Mouse (Mus musculus) layer of hippocampus, adult 9-10 months (tissue): ENCODE measurements around the gene 5330417C22Rik.
A peak's percentile ranks its signal among the peaks of the same experiment; 100 is the strongest.
"Not testable (repeated sequence)": the region's sequence is repeated elsewhere in the genome, so short reads cannot be mapped to it uniquely, and the experiment has no call there.

Experiments
- DNase-seq: peaks from one replicate; pipeline ENCODE4 v3.0.0; 2022; ENCODE audit warnings: low spot score

The 5330417C22Rik gene

DNA sequence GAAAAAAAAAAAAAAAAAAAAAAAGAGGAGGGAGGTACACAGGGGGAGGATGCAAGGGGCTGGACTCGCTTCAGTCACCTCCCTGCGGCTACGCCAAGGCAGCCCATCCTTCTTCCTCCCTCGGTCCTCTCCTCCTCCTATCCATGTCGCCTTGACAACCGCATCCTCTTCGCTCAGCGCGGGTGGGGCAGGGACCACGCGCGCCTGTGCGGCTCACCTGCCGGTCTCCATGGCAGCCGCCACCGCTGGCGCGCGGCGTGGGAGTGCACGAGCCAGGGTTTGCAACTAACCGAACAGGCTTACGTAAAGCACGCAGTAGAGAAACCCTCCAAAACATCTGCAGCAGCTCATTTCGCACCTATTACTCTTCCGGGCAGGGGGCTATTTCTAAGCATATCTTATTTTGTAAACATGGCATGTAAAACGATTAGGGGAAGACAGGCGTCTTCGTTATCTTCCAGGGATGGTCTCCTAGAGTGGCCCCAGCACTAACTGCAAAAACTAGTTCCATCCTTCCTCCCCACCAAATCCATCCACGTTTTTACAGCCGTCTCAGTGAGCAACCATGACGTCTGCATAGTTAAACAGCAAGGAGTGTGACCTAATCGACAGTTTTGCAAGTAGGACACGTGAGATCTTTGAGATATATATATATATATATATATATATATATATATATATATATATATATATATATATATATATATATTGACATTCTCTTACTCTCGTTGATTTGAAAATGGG lies at the start of gene 5330417C22Rik:
Gene 5330417C22Rik, minus strand, starts transcription at position 20 of the 744 bp plus-strand sequence.
- no peak for DNase-seq

GRCm38 (mm10) chr3:108584580-108584979 lies 48.2 kb upstream of the 5330417C22Rik start:
- DNase-seq, result no peak

DNA sequence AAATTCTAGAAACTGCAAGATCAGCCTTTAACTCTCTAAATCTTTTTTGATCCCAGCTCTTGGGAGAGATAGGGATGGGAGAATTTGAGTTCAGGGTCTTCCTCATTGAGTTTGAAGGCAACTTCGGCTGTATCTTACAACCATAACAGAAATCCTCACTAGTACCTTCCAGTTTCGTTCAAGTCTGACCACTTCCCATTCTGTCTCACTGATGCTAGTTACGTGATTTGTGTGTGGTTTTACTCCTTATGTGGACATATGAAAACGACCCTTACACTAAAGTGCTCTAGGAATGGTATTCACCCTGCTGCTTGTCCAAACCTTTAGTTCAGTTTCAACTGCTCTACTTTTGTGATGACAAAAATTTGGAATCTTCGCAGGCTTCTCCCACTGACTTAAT lies 37.7 kb upstream of the 5330417C22Rik start:
- no peak for DNase-seq

DNA sequence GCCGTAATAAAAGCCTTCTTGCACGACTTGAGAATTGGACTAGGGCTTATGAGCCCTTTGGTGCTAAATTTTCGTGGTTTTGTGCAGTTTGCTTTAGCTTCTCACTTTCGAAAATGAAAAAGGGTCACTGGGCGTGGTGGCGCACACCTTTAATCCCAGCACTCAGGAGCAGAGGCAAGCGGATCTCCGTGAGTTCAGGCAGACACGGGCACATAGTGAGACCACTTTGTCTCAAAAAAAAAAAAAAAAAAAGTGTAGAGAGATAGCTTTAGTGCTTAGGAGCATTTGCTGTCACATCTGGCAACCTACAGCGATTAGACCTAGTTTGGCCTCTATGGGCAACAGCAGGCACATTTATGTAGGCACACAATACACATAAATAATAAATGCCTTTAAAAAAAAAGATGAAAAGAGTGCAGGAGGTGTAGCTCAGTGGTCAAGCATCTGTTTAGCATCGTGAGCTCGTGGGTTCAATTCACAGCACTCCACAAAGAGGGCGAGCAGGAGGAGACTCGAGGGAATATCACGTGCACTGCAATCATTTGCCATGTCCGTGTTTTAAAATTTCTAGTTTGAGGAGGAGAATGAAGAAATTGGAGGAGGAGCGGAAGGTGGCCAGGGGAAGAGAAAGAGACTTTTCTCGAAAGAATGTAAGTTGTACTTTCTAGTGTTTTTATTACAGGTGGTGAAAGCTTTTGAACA lies 36.1 kb upstream of the 5330417C22Rik start:
- DNase-seq, result no peak

GRCm38 (mm10) chr3:108571443-108572294 lies 35.3 kb upstream of the 5330417C22Rik start, which contains the start of gene Taf13:
Gene Taf13, plus strand, starts transcription at chr3:108571698.
- peak; percentile 94 for DNase-seq

DNA sequence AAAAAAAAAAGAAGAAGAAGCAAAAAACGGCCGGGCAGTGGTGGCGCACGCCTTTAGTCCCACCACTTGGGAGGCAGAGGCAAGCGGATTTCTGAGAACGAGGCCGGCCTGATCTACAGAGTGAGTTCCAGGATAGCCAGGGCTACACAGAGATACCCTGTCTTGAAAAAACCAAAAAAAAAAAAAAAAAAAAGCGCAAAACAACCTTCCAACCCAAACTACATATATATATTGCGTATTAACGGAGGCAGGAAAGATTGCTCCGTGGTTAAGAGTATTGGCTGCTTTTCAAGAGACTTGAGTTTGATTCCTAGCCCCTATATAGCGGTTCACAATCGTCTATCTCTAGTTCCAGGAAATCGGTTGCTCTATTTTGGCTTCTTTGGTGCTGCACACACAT lies 34.5 kb upstream of the 5330417C22Rik start:
- no peak for DNase-seq

DNA sequence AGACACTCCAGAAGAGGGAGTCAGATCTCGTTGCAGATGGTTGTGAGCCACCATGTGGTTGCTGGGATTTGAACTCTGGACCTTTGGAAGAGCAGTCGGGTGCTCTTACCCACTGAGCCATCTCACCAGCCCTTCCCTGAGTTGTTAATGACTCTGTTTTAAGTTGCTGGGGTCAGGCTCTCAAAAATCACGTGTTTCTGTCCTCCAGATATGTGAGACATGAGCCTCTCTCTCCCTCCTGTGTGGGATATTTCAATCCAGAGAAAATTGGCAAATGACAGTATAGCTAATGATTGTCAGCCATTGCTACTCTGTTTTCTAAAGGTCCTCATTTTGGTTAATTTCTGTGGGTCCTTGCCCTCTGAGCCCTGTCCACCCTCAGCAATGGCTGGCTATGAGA lies 33.3 kb upstream of the 5330417C22Rik start:
- not testable (repeated sequence) for DNase-seq

DNA sequence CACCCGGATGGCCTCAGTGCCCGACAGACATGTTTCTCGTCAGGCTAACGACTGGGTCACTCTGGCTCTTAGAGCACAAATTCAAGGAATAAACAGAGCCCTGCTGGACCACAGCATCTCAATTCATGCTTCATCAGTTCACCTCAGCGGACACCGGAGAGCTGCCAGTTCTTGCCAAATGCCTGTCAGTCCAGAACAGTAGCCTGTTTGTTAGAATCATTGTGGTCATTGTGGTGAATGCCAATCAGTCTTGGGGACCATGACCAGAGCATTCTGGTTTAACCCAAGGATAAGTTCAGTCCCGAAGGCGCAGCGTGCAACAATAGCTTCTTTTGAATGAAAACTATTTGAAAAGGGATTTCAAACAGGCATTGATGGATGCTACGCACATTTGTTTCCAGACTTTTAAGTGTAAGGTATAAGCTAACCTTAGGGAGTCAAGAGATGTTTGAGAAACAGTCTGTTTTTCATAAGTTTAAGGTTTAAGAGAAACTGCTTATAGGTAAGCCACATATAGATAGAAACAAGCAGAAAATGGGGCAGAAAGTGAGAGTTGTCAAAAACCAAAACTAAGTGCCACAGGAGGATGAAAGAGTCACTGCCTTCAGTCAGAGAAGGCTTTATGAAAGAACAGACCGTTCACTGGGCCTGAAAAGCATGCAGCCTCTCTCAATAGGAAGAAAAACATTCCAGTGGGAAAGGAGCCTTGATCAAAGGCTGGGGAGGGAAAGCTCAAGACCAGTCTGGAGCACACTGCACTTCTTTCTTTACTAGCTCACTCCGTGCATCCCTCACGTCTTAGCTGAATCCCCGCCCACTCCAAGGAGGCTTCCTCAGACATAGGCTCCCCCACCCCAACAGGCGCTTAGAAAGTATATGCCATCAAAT lies 31.9 kb upstream of the 5330417C22Rik start:
- no peak for DNase-seq

DNA sequence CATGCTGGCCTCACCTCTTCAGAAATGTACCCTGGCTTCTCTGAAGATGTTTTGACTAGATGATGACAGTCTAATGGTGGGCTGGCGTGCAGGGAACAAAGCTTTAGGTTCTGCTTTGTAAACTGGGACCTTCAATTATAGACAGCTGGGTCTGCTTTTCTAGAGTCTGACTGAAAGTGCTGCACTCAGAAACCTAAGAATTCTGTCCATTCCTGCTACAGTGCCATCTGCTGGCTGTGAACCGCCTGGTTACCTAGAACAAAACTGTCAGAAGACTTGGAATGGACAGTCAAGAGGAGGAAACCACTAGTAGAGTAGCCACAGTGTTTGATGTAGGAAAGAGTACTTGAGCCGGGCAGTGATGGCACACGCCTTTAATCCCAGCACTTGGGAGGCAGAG lies 27.0 kb upstream of the 5330417C22Rik start:
- peak; percentile 78 for DNase-seq

GRCm38 (mm10) chr3:108562777-108563271 lies 26.5 kb upstream of the 5330417C22Rik start:
- no peak for DNase-seq

DNA sequence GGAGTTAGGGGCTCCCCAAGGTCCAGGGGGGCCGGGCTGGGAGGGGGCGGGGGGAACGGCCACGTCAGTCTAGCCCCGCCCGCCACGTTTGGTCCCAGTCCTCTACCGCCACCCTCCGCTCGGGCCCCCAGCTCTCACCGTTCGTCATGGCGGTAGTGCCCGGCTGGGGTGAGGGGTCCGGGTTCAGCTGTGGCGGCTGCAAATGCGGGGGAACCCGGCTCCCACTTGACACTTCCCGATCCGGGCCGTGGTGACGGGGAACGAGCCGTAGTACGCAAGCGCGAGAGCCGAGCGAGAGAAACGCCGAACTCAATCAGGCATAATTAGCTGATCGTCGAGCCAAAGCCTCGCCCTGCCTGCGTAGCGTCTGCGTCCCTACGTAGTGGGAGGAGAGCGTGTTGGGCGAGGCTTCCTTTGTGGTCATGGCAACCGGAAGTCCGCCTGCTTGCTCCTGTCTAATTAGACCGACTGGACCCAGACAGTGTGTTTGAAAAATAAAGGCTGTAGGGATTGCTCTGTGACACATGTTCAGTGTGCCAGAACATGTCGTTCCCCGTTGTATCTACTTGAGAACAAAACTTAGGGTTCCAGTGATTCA lies 25.9 kb upstream of the 5330417C22Rik start, which contains the start of gene Tmem167b:
Gene Tmem167b, minus strand, starts transcription at position 334 of the 598 bp plus-strand sequence.
- peak; percentile 94 for DNase-seq

DNA sequence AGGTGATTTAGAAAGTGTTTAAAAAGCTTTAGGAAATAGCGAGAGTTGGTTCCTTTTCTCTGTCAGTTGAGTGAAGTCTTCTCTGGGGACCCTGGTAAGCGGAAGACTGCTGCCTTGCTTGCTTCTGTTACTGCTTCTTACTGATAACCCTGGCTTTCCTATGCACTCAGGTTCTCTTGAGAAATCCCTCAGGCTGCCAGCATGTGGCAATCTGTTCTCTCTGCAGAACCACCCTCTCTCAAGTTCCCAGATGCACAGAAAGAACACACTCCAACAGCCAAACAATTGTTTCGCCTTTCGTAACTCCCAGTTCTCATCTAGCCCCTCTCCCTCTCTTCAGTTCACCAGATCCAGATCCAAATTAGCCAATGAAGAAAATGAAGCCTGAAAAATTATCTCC lies 21.6 kb upstream of the 5330417C22Rik start:
- DNase-seq, result no peak

DNA sequence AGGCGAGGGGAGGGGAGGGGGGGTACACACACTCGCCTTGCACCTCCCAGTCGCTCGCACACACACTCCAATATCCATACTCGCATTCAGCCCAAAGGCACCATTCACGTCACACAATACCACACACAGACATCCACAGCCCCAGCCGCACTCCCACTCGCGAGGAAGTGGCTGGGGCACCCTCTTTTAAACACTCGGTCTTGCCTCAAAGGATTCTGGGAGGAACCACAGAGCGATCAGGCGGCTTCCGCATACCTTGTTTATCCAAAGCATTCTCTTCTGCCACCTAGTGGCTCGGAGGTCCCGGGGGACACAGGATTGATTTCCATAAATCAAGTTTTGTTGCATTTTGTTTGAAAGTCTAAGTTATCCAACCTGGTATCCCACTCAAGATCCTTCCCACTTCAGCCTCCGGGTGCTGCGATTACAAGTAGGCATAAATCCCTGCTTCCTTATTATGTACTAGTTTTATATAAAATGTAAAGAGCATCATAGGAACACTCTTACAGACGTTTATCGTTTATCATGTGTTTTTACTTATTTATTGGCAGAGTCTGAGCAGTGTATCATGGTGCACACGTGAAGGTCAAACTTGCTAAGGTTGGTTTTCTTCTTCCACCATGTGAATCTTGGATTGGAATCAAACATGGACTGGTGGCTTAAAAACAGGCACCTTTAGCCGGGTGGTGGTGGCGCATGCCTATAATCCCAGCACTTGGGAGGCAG lies 18.4 kb upstream of the 5330417C22Rik start:
- peak; percentile 90 for DNase-seq

- no peak for DNase-seq
Measured at GRCm38 (mm10) chr3:108554111-108554561, 17.8 kb upstream of the 5330417C22Rik start.

DNA sequence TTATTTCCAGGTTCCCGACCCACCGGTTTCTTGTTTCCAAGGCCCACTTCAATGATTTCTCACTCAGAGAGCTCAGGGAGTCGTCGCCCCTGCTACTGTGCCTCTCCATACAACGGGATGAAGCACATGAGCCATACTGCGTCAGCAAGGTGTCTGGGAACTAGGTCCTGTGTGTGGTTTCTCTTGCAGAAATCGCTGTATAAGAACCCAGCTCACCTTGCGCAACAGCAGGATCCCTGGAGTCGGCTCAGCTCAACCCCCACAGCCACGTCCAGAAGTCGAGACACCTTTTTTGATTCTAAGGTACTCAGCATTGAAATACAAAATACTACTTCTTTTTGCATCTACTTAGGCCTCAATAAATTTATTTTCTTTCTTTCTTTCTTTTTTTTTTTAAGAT lies 6.0 kb upstream of the 5330417C22Rik start:
- DNase-seq, result no peak

DNA sequence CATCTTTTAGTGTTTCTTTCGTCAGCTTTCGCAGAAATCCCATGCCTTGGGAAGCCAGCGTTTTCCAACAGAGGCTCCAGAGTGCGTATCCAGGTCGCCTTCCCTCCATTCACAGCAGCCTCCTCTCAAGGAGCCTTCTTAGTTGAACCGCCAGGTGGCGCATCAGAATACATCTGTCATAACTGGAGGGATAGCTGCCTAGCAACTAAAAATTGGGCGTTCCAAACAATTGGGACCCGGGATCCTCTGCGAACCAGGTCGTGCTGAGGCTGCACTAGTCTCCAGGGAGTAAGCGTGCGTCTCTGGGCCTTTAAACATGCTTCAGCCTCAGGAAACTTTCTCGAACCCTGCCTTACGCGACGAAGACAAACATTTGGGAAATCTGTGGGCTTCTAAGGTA lies 967 bp upstream of the 5330417C22Rik start:
- peak; percentile 87 for DNase-seq

GRCm38 (mm10) chr3:108535896-108536516 lies 330 bp downstream of the 5330417C22Rik start:
- no peak for DNase-seq

DNA sequence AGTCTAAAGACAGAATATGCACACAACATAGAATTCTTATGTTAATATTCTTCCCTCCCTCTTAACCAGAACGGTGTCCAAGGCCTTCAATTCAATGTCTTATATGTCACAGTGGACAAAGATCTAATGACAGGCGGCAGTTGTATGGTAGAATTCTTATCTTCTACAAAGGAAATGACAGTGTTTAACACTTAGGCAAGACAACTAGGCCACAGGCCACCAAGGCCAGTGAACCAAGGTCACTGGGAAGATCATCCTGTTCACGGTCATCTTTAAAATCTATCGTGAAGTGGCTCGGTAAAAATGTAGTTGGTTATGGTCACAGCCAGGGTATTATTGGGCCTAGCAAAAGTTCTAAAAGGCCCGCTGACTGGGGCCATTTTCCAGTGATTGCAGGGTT lies 2.4 kb downstream of the 5330417C22Rik start, which contains the start of gene 1700013F07Rik:
Gene 1700013F07Rik, plus strand, starts transcription at position 200 of the 400 bp plus-strand sequence.
- no peak for DNase-seq
